Mouse (Mus musculus): ENCODE measurements at regions not wholly inside any gene's neighbourhood (a gene's known extent, or its start where the extent isn't known, plus 50 kb on each side); places are given as distances from the start of the nearest gene placed in this dataset.

GRCm38 (mm10) chrX:163302697-163303096 is 246.8 kb downstream of the Grpr start:
- DNase-seq (ENCODE audit: low read depth, low spot score), result no peak

GRCm38 (mm10) chrX:163301045-163301444 is 248.4 kb downstream of the Grpr start:
- no peak for DNase-seq (ENCODE audit: low read depth, low spot score)

DNA sequence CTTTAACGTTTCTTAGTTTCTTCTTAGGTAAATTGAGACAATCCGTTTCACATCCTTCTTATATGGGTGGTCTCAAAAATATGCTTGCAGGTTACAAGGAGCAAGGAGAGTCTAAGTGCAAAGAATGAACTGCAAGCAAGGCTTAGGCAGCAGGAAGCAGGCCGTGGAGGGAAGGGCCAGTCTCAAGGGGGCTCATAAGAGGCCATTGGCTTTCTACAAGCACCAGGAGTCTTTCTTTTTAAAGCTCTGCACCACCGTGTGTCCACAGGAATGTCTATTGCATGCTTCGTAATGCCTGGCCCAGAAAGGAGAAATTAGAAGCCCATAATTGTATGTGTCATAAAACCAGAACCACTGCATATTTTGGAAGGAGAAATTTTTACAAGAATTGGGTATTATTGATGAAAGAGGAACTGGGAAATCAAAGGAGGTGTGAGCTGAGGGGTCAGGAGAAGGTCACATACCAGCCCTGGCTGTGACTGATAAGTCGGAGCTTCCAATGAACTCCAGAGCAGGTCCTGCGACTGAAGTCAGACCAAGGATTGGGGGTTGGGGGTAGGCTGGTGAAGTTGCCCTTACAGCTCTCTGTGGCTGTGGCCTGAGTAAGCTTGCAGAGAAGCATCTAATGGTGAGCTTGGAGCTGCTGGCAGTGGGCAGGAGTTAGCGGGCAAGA is 252.4 kb downstream of the Grpr start:
- no peak for DNase-seq (ENCODE audit: low read depth, low spot score)

DNA sequence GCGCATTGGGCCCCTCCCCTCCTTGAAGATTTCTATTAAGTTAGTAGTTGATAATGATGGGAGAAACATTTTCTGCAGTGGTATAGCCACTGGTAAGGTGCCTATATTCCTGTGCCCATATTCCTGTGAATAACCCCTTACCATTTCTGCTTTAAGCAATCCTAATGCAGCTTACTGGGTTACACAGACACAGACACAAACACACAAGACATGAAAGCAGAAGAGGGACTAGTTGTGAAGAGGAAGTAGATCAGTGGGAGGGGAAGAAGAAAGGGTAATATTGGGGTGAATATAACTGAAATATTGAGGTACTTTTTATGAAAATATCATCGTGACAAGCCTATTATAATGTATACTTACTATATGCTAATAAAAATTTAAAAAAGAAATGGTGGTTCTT is 288.2 kb downstream of the Grpr start:
- no peak for DNase-seq (ENCODE audit: low read depth, low spot score)

GRCm38 (mm10) chrX:163253048-163253447 is 288.6 kb upstream of the S100g start:
- DNase-seq (ENCODE audit: low read depth, low spot score), result peak; percentile 84

DNA sequence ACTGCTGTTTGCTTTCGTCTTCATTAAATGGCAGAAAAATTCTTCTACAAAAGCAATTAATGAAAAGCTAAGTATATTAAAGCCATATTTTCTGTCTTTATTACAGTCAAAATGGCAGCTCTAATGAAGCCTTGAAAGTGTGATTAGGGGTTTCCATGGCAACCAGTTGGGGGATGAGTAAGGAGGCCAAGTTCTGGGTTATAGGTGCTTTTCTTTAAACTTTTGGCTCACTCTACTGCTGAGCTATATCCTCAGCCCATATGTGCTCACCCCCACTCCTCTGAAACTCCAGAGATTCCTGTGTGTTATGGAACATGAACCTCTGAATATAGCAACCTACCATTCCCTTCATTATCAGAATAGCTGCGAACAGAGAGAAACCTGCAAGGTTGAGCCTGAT is 240.9 kb upstream of the S100g start:
- DNase-seq (ENCODE audit: low read depth, low spot score), result no peak

DNA sequence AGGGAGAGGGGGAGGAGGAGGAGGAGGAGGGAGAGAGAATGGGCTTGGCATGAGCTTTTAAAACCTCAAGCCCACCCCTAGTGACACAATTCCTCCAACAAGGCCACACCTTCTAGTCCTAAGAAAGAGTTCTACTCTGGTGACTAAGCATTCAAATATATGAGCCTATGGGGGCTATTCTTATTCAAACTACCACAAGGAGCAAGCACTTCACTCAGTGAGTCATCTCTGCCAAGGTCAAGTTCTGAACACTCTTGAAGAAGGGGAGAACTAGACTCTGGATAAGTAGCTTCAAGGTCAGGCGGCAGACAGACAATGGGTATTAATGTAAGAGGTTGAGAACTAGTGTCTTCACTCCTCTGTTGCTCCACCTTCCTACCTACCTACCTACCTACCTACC is 239.0 kb upstream of the S100g start:
- DNase-seq (ENCODE audit: low read depth, low spot score), result peak; percentile 62

GRCm38 (mm10) chrX:163181588-163181987 is 217.2 kb upstream of the S100g start:
- peak; percentile 37 for DNase-seq (ENCODE audit: low read depth, low spot score)

GRCm38 (mm10) chrX:163164810-163165209 is 200.4 kb upstream of the S100g start:
- DNase-seq (ENCODE audit: low read depth, low spot score), result no peak

DNA sequence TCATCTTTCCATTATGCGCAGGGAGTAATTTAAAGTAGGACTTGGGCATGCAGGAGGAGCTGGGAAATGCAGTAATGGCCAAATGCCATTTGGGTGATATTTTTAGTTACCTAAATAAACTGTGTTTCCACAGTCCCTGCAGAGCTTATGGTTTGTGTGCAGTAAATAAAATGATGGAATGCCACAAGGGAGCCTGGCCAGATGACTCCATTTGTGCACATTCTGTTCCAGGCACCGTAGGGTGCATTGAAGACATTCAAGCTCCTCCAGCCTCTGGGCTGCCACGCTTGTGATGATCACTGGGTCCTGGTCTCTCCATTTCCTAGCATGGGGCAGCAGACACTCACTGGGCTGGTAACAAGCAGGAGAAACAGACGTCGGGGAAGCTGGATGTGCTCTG is 190.9 kb upstream of the S100g start:
- DNase-seq (ENCODE audit: low read depth, low spot score), result no peak

DNA sequence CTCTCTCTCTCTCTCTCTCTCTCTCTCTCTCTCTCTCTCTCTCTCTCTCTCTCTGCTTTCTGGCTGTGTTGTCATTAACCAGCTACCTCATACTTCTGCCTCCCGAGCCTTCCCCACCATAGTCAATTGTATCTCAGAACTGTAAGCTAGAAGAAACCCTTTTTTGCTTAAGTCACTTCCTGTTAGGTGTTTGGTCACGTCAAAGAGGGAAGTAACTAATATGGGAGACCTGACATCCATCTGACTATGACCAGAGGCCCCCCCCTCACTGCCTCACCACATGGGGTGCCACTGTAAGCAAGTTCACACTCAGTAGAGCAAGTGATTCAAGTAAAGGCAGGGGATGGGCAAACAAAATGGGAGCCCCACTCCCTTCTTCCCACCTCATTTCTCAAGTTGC is 187.6 kb upstream of the S100g start:
- DNase-seq (ENCODE audit: low read depth, low spot score), result no peak

- DNase-seq (ENCODE audit: low read depth, low spot score), result peak; percentile 6
Measured at GRCm38 (mm10) chrX:163144475-163144874, 180.1 kb upstream of the S100g start.

DNA sequence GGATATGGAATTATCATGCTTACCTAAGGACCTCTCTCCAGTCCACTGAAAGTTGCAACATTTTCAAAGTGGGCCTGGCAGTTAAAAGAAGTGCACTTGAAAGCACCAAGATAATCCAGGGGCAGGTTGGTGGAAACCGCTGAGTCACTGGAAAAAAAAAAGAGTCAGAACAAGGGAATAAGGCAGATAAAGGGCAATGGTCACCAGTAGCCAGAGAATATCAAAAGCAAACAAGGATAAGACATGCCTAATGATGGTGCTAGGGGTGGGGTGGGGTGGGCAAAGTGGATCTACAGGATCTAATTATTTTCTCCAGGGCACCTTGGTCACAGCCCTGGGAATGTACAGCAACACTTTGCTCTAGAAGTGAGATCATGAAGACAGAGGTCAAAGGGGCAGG is 175.1 kb upstream of the S100g start:
- DNase-seq (ENCODE audit: low read depth, low spot score), result no peak

DNA sequence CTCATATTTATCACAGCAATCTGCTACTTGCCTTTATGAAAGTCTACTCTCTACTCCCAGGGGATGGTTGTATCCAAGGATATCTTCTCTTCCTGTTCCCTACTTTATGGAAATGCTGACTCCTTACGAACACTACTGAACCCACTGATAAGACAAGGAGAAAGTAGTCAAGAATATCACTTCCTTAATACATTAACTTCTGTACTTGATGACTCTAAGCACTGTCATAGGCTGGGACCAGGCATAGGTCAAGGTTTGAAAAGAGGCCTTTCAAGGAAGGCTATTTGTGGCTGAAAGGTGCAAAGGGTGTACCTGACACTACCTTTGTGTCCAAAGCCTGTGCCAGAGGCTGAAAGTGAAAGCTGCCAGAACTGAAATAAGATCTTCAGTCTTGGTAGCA is 164.2 kb upstream of the S100g start:
- no peak for DNase-seq (ENCODE audit: low read depth, low spot score)

DNA sequence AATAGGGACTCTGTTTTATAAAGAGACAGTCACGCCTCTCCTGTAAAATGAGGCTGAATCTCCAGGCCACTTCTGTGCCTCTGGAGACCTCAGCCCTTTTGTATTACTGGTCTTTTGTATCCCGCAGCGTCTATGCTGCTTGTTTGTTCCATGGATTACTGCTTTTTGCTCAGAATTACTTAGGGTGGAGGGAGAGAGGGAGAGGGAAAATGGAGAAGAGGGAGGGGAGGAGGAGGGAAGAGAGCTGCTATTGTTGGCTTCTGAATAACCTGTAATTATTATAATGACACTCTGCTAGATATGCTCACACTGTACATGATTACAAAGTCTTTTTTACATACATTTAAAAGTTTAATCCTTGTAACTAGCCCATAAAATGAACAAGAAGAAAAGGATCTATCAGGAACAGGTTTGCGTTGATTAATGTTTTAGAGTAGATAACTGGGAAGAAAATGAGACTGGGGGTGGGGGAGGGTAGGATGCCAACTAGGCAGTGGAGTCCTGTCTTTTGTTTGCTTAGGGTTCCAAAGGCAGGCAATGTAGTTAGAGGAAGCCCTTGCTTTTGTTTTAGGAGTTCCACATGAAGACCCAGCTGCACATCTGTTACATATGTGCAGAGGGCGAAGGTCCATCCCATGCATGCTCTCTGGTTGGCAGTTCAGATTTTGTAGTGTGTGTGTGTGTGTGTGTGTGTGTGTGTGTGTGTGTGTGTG is 153.4 kb upstream of the S100g start:
- DNase-seq (ENCODE audit: low read depth, low spot score), result no peak

DNA sequence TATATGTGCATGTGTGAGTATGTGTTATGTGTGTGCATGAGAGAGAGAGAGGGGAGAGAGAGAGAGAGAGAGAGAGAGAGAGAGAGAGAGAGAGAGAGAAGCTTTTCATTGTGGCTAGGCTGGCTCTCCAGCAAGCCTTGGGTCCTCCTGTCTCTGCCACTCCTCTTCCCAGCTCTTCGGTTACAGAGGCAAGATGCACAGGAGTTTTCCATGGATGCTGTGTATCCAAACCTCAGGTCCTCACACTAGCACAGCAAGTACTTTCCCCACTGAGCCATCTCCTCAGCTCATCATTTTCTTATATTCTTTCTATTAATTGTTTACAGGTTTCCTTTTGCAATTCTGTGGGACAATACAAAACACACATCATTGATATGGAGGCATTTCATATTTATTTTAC is 152.8 kb upstream of the S100g start:
- no peak for DNase-seq (ENCODE audit: low read depth, low spot score)

GRCm38 (mm10) chrX:163095026-163095765 is 130.8 kb upstream of the S100g start:
- no peak for DNase-seq (ENCODE audit: low read depth, low spot score)
